Mouse (Mus musculus) cerebellum, adult 11 months (tissue): ENCODE results near the gene Pax5.

Experiments
- DNase-seq: peaks from one replicate; pipeline ENCODE4 v3.0.0; 2022

Pax5 gene

GRCm38 (mm10) chr4:44705151-44705550 is 5.1 kb downstream of the Pax5 start:
- no peak for DNase-seq

- peak; percentile 27 for DNase-seq
Observed at GRCm38 (mm10) chr4:44704369-44704745, 5.9 kb downstream of the Pax5 start.

- no peak for DNase-seq
Observed at GRCm38 (mm10) chr4:44703686-44704368, 6.5 kb downstream of the Pax5 start.

GRCm38 (mm10) chr4:44702891-44703685 is 7.2 kb downstream of the Pax5 start:
- DNase-seq: no peak

- no peak for DNase-seq
Observed at GRCm38 (mm10) chr4:44702011-44702527, 8.2 kb downstream of the Pax5 start.

GRCm38 (mm10) chr4:44701513-44701912 is 8.8 kb downstream of the Pax5 start:
- no peak for DNase-seq

GRCm38 (mm10) chr4:44696676-44697075 is 13.6 kb downstream of the Pax5 start:
- DNase-seq: no peak

GRCm38 (mm10) chr4:44694369-44694768 is 15.9 kb downstream of the Pax5 start:
- no peak for DNase-seq

- no peak for DNase-seq
Observed at GRCm38 (mm10) chr4:44685582-44685981, 24.7 kb downstream of the Pax5 start.

- DNase-seq: no peak
Observed at GRCm38 (mm10) chr4:44680242-44680897, 29.9 kb downstream of the Pax5 start.

- DNase-seq: no peak
Observed at GRCm38 (mm10) chr4:44678641-44679040, 31.6 kb downstream of the Pax5 start.

GRCm38 (mm10) chr4:44678026-44678425 is 32.3 kb downstream of the Pax5 start:
- no peak for DNase-seq

- DNase-seq: no peak
Observed at GRCm38 (mm10) chr4:44674973-44675372, 35.3 kb downstream of the Pax5 start.

GRCm38 (mm10) chr4:44673726-44674125 is 36.6 kb downstream of the Pax5 start:
- DNase-seq: no peak

GRCm38 (mm10) chr4:44672216-44672937 is 37.9 kb downstream of the Pax5 start:
- no peak for DNase-seq

GRCm38 (mm10) chr4:44671486-44671885 is 38.8 kb downstream of the Pax5 start:
- DNase-seq: no peak

- no peak for DNase-seq
Observed at GRCm38 (mm10) chr4:44671035-44671434, 39.3 kb downstream of the Pax5 start.

- DNase-seq: no peak
Observed at GRCm38 (mm10) chr4:44670380-44670779, 39.9 kb downstream of the Pax5 start.

GRCm38 (mm10) chr4:44669485-44670181 is 40.7 kb downstream of the Pax5 start:
- no peak for DNase-seq

GRCm38 (mm10) chr4:44668574-44668973 is 41.7 kb downstream of the Pax5 start:
- no peak for DNase-seq

- no peak for DNase-seq
Observed at GRCm38 (mm10) chr4:44668172-44668571, 42.1 kb downstream of the Pax5 start.

GRCm38 (mm10) chr4:44667369-44667768 is 42.9 kb downstream of the Pax5 start:
- DNase-seq: no peak

- no peak for DNase-seq
Observed at GRCm38 (mm10) chr4:44664767-44665056, 45.6 kb downstream of the Pax5 start.
